Mouse (Mus musculus) heart, adult 2 months (tissue): ENCODE results near the gene Tubgcp2. TPM values are rescaled to one million over a fixed set of nuclear protein-coding genes. Genes with fewer than 3 reads are reported as not detected.

Source experiments
- DNase-seq, 2 experiments: peaks; one replicate each; pipeline ENCODE4 v3.0.0; 2021
- H3K27ac ChIP-seq: fragments of 200-600 bp; 2 replicates; pipeline ENCODE4 v1.8.1; 2022
- H3K27me3 ChIP-seq: fragments of 200-500 bp; 2 replicates; pipeline ENCODE4 v1.6.1; 2012; ENCODE audit warnings: mild to moderate bottlenecking, low read length, inconsistent platforms, mixed read lengths; ENCODE audit not compliant: control insufficient read depth, insufficient read depth
- H3K36me3 ChIP-seq: fragments of 200-500 bp; 2 replicates; pipeline ENCODE4 v1.6.1; 2012; ENCODE audit warnings: low read length, inconsistent platforms; ENCODE audit not compliant: control insufficient read depth, insufficient read depth
- H3K4me1 ChIP-seq: fragments of 200-500 bp; 2 replicates; pipeline ENCODE4 v1.6.1; 2011; ENCODE audit warnings: low read length; ENCODE audit not compliant: control insufficient read depth, insufficient read depth
- H3K4me3 ChIP-seq: fragments of 200-600 bp; 2 replicates; pipeline ENCODE4 v1.8.1; 2022
- H3K79me2 ChIP-seq: fragments of 200-500 bp; replicated peaks from 2 replicates; pipeline ENCODE4 v1.6.1; 2012; ENCODE audit warnings: mild to moderate bottlenecking, inconsistent platforms, low read length, moderate library complexity, mixed read lengths; ENCODE audit not compliant: control insufficient read depth, insufficient read depth
- H3K9ac ChIP-seq: fragments of 200-500 bp; 2 replicates; pipeline ENCODE4 v1.6.1; 2012; ENCODE audit warnings: low read depth, mild to moderate bottlenecking, control low read depth, inconsistent platforms, low read length, mixed read lengths
- CTCF ChIP-seq: fragments of 200-600 bp; IDR thresholded peaks from 2 replicates; pipeline ENCODE4 v1.8.1; 2022; ENCODE audit warnings: antibody characterized with exemption, mild to moderate bottlenecking, moderate library complexity
- EP300 ChIP-seq: fragments of 200-500 bp; IDR thresholded peaks from 2 replicates; pipeline ENCODE4 v1.6.1; 2011; ENCODE audit warnings: low read depth, low read length, control low read depth; ENCODE audit not compliant: insufficient read depth
- POLR2A ChIP-seq: fragments of 200-500 bp; IDR thresholded peaks from 2 replicates; pipeline ENCODE4 v1.6.1; 2011; ENCODE audit warnings: mild to moderate bottlenecking, low read depth, low read length, control low read depth; ENCODE audit not compliant: insufficient read depth
- WGBS: fragments of 180-500 bp; shearing (Covaris S2); methylation state at CpG from one replicate; pipeline ENCODE4 v1.1.7; 2018; 5-methylcytosine and 5-hydroxymethylcytosine counted together
- intact Hi-C: fragments of 180-260 bp; cut with DNase I; formaldehyde crosslinking; loops from one replicate; pipeline ENCODE4 v1.15.1; 2025
- polyA plus RNA-seq: library from polyadenylated mRNA; depleted of rRNA; stranded (reverse); fragments of >200 nt; gene quantifications from 2 replicates; pipeline ENCODE4 v1.2.3, GENCODE M21; 2012
- total RNA-seq, 2 experiments: library from RNA; stranded (reverse); gene quantifications; 2 replicates each; pipeline ENCODE4 v1.2.3; 2021

Tubgcp2 gene
- total and polyA plus RNA-seq, 3 experiments = 21.7 to 33.5 (median 28.4) TPM

DNA sequence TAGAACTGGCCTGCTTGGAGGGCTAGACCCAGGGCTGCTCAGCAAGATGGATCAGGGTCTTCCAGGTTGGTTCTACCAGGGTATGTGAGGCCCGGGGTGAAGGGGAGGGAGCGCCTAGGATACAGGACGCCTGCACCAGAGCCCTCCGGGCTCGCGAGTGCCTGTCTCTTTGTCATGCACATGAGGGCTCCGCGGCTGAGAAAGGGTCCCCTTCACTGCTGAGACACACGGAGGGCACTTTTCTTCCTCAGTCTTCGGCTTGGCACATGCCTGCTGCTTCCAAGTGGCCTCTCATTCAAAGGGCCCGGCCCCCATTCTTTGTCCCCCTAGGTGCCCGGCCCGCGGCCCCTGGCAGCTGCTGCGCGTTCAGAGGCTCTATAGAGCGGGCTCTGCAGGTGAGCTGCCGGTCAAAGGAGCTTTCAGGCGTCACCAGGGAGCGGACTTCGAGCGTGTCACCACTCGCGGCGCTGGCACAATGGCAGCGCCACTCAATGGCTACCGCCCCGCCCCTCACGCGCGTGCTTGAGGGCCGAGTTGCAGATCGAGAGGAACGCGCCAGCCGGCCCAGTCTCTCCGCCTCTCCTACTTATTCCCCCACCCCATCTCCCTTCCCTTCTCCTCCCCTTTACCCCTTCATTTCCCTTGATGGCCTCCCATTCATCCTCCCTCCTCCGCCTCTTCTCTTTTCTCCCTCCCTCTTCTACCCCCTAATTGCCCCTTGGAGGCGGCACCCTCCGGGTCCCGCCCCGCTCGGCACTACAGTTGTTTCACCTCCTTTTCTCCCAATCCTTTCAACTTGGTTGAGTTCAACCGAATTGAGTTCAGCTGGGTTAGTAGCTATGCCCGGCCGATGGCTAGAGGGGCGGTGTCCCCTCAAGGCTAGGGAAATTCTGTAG, 24.7 kb upstream of the Tubgcp2 start:
- DNase-seq = no peak

DNA sequence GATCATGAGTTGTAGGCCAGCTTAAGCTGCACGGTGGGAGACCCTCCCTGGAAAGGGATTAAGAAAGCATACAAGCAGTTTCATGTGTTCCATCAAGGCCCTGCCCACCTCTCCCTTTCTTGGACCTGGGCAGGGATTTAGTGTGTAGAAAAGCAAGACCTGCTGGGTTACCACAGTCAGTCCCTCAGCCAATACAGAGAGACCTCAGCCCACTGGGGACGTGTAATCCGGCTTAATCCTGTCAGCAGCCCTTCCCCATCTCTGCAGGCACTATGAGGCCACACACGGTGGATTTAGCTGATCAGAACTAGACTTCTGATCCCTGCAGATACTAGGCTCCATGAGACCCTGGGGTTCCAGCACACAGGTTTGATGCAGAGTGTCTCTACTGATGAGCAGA, 23.1 kb upstream of the Tubgcp2 start:
- Histone ChIP-seq H3K36me3 (no peaks in the 10 kb centered on the region), H3K27me3 (peaks cover 24% of the 10 kb centered on the region), H3K4me3 (no peak overlapping the region), H3K79me2 (no peaks in the 10 kb centered on the region), H3K27ac (no peak overlapping the region), H3K9ac (no peak overlapping the region), H3K4me1 (no peaks in the 10 kb centered on the region)
- WGBS = 57% methylated on average over 4 of the region's 4 CpGs
- intact Hi-C loops = no loop called here
- no peak for TF ChIP-seq POLR2A
- no peak for DNase-seq

More for the DNA sequence above, 24.7 kb upstream of the Tubgcp2 start:
- Histone ChIP-seq H3K36me3 (no peaks in the 10 kb centered on the region), H3K4me3 (no peak overlapping the region), H3K27me3 (peaks cover 24% of the 10 kb centered on the region), H3K4me1 (no peaks in the 10 kb centered on the region), H3K9ac (no peak overlapping the region), H3K79me2 (no peaks in the 10 kb centered on the region), H3K27ac (no peak overlapping the region)
- WGBS = 2% methylated on average over 46 of the region's 47 CpGs
- intact Hi-C loops = no loop called here
- TF ChIP-seq POLR2A = no peak
- TF ChIP-seq CTCF = no peak
- no peak for TF ChIP-seq EP300

DNA sequence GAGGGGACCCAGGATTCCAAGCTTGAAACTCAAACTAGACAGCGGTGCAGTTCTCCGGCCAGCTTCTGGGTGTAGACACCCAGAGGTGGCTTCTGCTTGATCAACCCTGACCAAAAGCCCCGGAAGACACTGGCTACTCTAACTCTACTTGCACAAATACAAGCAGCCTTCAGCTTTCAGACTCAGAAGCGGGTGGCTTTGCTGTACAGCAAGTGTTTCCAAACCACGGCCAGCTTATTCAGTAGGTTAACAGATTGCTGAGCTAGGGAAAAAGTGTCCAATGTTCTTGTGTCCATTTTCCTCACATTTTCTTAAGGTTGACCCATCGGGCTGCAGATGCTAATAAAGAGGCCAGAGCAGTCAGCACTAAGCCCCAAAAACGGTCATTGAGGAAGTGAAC, 22.1 kb upstream of the Tubgcp2 start:
- no peak overlapping the region for H3K27ac ChIP-seq
- peaks cover 24% of the 10 kb centered on the region for H3K27me3 ChIP-seq
- intact Hi-C loops = no loop called here
- H3K79me2 ChIP-seq = no peaks in the 10 kb centered on the region
- H3K4me3 ChIP-seq = peak overlapping the region; percentile 34; the same call in 1 of the 2 replicates
- H3K4me1 ChIP-seq = no peaks in the 10 kb centered on the region
- 39% methylated on average over 7 of the region's 7 CpGs for WGBS
- TF ChIP-seq EP300 (no peak), CTCF (no peak), POLR2A (no peak)
- no peak for DNase-seq
- H3K9ac ChIP-seq = no peak overlapping the region
- H3K36me3 ChIP-seq = no peaks in the 10 kb centered on the region

- Histone ChIP-seq H3K27me3 (peaks cover 24% of the 10 kb centered on the region), H3K36me3 (no peaks in the 10 kb centered on the region), H3K79me2 (no peaks in the 10 kb centered on the region), H3K4me1 (no peaks in the 10 kb centered on the region), H3K4me3 (peak overlapping the region; percentile 34), H3K27ac (no peak overlapping the region), H3K9ac (0 out of 2 replicates have a peak overlapping the region, but pooled peaks have one; percentile 40)
- no peak for DNase-seq
- TF ChIP-seq POLR2A (no peak), EP300 (no peak), CTCF (peak; percentile 28)
- intact Hi-C loops = no loop called here
- 4% methylated on average over 53 of the region's 53 CpGs for WGBS
Observed at GRCm38 (mm10) chr7:140057413-140058407, 21.2 kb upstream of the Tubgcp2 start.

GRCm38 (mm10) chr7:140054124-140054523, 17.7 kb upstream of the Tubgcp2 start:
- no peak for DNase-seq
- intact Hi-C loops = no loop called here
- TF ChIP-seq POLR2A (no peak), CTCF (no peak), EP300 (no peak)
- H3K27ac ChIP-seq = no peak overlapping the region
- peaks cover 11% of the 10 kb centered on the region for H3K27me3 ChIP-seq
- H3K36me3 ChIP-seq = no peaks in the 10 kb centered on the region
- H3K79me2 ChIP-seq = no peaks in the 10 kb centered on the region
- peaks cover 1% of the 10 kb centered on the region; the same call in 1 of the 2 replicates for H3K4me1 ChIP-seq
- H3K9ac ChIP-seq = no peak overlapping the region
- H3K4me3 ChIP-seq = no peak overlapping the region
- WGBS = 67% methylated on average over 4 of the region's 4 CpGs
